Mouse (Mus musculus) urinary bladder, postnatal 10 days (tissue): Measurements from ENCODE around the gene Hapln2.

ENCODE experiments used
- DNase-seq: peaks from one replicate; pipeline ENCODE4 v3.0.0; 2022; ENCODE audit warnings: low spot score

Gene Hapln2

GRCm38 (mm10) chr3:87981214-87981760 lies 46.1 kb downstream of the Hapln2 start:
- DNase-seq, result no peak

GRCm38 (mm10) chr3:87980728-87981127 lies 46.7 kb downstream of the Hapln2 start:
- DNase-seq, result no peak

GRCm38 (mm10) chr3:87980085-87980484 lies 47.3 kb downstream of the Hapln2 start:
- DNase-seq, result no peak

GRCm38 (mm10) chr3:87979493-87979892 lies 47.9 kb downstream of the Hapln2 start:
- no peak for DNase-seq

- no peak for DNase-seq
Measured at GRCm38 (mm10) chr3:87974381-87974987, 52.9 kb downstream of the Hapln2 start.

GRCm38 (mm10) chr3:87973593-87974380 lies 53.6 kb downstream of the Hapln2 start:
- DNase-seq, result no peak

GRCm38 (mm10) chr3:87972776-87973175 lies 54.6 kb downstream of the Hapln2 start:
- no peak for DNase-seq

GRCm38 (mm10) chr3:87972203-87972664 lies 55.1 kb downstream of the Hapln2 start:
- no peak for DNase-seq
